Mouse (Mus musculus) ovary, adult 18-20 months (tissue): ENCODE data around the gene Rpl9.

ENCODE experiments used
- DNase-seq: peaks from one replicate; pipeline ENCODE4 v3.0.0; 2022; ENCODE audit warnings: low spot score, mixed read lengths

Rpl9 gene

DNA sequence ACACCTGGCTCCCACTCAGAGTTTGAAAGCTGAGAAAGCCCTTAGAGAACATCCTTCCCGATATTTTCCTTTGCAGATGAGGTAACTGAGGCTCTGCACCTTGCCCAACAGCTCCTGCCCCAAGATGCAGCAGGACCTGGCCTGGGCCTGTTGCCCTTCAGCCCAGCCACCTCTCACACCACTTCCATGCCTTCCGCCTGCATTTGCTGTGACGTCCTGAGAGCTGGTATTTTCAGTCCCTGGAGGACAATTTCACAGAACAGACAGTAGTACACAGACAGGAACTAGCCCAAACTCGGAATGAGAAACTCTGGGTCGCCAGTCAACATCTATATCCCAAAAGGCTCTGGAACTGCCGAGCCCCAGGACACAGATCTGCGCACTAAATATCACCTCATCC, 16.5 kb downstream of the Rpl9 start:
- DNase-seq: no peak

DNA sequence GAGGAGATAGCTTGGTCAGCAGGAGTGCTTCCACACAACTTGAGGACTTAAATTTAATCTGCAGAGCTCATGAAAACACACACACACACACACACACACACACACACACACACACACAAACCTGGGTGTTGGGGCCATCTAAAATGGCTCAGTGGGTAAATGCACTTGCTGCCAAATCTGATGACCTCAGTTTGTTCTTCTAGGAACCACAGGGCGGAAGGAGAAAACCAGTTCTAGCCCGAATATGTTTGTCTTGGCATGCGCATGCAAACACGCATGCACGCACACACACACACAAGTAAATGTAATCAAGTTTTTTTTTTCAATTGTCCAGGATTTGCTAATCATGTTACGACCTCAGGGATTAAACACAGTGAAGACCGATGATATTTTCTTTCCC, 19.7 kb downstream of the Rpl9 start:
- no peak for DNase-seq

DNA sequence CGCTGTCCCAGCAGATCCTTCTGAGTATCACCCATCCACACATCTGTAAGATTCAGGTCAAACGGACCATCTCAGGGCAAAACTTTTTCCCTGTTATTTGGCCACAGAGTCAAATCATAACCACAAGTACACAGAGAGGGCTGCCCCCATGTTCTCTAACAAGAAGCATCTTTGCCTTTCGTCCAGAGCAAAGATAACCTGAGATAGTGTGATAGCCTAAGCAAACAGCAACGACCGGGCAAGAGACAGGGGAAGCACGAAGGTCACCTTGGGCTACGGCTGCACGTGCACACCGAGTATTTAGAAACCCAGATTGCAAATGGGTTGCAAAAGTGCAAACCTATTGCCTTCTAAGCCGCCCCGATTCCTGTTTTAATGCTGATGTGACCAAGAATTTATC, 23.4 kb downstream of the Rpl9 start:
- no peak for DNase-seq

DNA sequence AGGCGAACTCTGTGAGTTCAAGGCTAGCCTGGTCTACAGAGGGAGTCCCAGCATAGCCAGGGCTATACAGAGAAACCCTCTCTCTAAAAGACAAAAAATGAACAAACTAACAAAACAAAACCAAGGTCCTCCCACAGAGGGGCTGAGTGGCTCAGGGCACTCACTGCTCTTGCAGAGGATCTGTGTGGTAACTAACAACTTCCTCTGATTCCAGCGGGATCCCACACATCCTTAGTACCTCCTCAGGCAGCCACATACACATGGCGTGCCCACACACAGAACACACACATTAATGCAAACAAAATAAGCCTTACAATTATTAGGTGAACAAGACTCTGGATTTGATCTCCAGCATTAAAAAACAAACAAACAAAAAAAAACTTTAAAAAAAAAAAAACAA, 33.5 kb downstream of the Rpl9 start:
- no peak for DNase-seq

DNA sequence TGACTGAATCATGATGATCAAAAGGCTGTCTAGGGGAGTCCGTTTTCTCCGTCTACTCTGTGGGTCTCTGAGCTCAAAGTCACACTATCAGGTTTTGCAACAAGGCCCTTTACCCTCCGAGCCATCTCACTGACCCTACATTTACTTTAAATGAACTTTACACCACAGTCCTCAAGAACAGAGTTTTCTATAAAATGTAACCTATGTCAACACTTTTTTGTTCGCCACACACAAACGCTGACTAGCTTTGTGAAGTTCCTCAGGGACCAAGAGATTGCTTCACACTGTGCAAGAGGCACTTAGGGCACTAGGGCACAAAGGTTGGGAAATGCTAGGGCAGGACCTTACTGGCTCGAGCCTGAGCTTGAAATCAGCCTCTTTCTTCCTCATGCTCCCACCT, 34.4 kb downstream of the Rpl9 start:
- DNase-seq: no peak

DNA sequence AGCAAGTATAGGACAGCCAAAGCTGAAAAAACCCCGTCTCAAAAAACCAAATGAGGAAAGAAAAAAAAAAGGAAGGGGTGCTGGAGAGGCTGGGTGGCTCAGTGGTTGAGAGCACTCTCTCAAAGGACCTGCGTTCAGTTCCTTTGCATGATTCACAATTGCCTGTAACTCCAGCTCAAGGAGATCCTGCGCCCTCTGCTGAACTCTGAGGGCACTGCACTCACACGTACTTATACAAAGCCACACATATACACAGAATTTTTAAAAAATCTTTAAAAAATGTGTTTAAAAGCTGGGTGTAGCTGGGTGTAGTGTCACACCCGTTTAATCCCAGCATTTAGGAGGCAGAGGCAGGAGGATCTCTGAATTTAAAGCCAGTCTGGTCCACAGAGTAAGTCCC, 36.3 kb downstream of the Rpl9 start:
- DNase-seq: no peak

DNA sequence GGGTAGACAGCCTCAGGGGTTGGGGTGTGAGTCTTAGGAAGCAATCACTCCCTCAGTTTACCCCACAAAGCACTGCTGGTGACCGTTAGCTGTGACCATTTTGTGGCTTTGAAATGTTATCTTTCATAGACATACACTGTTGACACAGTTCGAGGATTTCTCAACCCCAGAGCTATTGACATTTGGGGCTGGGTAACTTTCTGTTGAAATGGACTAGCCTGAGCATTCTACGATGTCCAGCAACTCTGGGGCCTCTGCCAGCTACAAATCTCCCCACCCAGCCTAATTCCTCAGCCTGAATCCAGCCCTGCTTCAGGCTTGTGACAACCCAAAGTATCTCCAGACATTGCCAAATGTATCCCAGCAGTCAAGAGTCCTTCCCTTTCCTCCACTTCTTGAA, 37.1 kb downstream of the Rpl9 start:
- DNase-seq: no peak

DNA sequence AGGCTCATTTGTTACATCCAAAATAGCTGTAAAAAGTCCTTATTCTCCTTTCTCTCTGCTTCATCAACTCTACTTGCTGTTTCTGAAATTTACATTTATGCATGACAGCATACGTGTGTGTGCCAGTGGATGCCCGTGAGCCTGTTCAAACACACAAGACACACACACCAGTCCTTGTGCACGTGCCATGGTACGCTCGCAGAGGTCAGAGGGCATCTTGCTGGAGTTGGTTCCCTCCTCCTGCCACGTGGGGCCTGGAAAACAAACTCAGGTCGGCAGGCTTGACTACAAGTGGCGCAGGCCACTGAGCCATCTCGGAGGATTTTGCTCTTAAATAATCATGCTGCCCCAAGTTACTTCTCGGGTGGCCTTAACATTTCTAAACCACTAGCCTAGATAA, 40.7 kb downstream of the Rpl9 start:
- no peak for DNase-seq

DNA sequence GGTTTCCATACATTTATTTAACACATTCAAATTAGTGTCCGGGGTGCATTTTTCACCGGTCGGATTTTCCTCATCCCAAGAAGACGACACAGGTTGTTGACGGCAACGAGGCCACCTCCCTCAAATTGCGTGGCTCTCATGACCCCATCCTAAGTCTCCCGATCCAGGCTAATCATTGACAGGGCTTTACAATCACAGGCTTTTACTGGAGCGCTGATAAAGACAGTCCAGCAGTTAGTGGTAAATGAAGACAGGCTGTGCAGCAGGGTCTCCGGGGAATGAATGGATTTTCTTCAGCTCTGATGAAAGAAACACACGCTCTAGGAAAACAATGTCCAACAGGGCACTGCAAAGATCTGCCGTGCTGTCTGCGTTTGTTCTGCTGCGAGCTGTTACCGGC, 43.1 kb downstream of the Rpl9 start, which contains the start of gene Klb:
Klb (plus strand) TSS at position 147 of the 400 bp plus-strand sequence.
- no peak for DNase-seq

DNA sequence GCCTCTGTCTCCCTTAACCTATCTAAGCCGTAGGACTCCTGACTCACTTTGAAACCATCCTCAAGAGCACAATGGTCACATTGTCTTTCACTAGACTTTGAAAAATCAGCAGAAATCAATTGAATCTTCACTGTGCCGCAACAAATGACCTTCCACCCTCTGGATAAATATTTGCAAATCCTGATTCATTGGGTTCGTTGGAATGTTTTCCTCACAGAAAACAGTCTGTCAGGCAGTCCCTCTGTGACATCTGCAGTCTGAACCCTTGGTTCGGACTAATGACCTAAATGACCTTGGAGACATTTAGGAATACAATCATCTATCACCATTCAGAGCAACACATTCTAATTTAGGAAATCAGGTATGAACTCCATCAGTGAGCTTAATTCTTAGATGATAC, 51.1 kb downstream of the Rpl9 start:
- DNase-seq: no peak

DNA sequence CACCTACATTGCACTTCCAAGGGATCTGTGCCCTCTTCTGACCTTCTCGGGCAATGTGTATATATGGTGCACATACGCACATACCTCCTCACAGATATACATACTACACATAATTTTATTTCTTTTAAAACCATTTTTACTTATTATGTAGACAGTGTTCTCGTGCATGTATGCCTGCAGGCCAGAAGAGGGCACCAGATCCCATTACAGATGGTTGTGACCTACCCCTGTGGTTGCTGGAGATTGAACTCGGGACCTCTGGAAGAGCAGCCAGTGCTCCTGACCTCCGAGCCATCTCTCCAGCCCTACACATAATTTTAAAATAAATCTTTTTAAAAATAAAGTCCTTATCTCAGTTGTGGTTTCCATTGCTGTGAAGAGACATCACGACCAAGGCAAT, 52.9 kb downstream of the Rpl9 start:
- no peak for DNase-seq
